Mouse (Mus musculus): Measurements from ENCODE around the gene Aqp11.

Gene Aqp11

DNA sequence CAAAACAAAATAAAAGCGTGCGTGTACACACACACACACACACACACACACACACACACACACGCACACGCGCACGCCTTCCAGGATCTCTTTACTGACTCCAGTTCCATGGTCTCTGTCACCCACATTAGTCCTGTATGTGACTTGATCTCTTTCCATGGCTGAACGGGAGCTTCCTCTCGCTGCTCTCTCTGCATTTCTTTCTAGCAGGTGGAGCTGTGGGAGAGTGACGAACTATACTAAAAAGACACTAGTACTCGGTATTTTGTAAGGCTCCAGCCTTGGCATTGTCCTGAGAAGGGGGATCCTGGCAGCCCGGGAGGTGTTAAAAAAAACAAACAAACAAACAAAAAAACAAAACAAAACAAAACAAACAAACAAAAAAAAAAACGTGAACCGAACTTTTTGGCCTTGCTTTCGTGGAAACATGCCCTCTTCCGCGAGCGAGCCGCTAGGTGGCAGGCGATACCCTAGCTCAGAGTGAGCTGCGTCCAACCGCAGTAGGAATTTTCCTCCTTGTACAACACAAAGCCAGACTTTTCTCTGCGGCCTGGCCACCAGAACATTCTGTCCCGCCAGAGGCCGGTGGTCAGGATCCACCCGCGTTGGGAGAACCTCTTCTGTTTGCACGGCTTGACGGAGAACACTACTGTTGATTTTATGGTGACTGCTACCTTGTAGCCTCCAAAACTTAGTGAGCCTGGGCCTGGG, 9.9 kb upstream of the Aqp11 start:
- peak; percentile 75 to 79 for DNase-seq (ENCODE audit: low spot score in 2 of 2)

DNA sequence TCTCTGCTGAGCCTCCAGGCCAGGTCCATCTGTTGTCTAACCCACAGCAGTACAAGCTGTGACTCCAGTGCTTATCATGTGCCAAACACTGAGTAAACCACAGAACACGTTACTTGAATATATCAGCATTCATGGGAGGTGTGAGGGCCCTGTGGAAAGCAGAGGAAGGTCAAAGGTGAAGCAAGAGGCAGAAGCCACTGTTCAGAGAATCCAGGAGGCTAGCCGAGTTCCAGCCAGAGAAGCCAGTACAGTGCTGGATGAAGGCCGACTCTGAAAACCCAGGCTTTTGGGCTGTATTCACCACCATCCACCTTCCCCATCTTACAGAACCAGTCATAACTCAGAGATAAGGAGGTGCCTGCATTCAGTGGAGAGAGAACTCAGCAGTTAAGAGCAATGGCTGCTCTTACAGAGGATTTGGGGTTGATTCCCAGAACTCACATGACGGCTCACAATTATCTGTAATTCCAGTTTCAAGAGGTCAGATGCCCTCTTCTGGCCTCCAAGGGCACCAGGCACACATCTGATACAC, 9.2 kb upstream of the Aqp11 start:
- no peak for DNase-seq (ENCODE audit: low spot score in 2 of 2)

DNA sequence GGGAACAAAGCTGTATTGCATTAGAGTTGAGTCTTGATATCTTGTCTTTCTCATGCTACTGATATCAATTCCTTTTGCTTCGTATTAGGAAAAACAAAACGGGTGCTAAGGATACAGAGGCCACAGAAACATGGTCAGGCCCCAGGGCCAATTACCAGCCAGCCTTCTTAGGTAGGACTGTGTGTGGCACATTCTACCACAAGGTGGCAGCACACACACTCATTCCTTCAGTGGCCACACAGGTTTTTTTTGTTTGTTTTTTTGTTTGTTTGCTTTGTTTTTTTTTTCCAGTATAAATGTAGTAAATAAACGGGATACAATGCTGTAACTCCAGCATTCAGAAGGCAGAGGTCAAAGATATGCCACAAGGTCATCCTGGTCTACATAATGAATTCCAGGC, 7.2 kb upstream of the Aqp11 start:
- DNase-seq (ENCODE audit: low spot score in 2 of 2) = peak in 1 of 2 experiments; percentile 28

DNA sequence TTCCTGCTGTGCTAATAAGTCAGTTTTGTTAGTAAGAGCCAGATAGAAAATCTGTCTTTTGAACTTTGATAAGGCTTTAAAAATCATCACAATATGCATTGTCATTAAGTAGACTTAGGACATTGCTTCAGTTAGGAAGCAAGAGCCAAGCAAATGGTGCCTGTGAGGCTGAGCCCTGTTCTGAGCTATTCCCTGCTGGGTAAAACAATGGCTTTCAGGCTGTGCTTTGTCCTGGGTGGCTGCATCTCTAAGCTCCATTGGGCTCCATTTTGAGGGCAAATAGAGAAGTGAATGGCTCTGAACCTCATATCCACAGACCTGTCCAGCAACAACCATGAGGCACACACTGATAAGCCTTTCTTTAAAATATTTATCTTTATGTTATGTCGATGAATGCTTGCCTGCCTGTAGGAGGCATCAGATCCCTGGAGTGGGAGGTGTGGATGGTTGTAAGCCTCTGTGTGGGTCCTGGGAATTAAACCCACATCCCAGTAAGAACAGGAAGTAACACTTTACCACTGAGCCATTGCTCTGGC, 3.7 kb upstream of the Aqp11 start:
- no peak for DNase-seq (ENCODE audit: low spot score in 2 of 2)

DNA sequence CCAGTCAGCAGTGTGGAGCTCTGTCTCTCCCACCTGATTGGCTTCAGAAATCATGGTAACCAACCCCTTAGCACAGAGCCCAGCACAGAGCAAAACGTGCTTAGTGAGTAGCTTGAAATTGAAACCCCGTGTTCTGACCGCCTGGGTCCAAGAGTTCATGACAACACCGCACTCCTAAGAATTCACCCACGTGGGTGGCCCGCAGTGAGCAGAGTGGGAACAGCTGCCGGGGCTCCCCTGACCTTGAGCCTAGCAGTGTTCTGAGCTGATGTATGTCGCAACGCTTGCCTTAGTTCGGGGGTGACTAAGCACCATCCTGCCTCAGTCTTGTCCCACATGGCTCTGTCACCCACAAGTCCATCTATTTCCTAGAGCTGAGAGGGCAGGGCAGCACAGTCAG, 2.9 kb upstream of the Aqp11 start:
- no peak for DNase-seq (ENCODE audit: low spot score in 2 of 2)

DNA sequence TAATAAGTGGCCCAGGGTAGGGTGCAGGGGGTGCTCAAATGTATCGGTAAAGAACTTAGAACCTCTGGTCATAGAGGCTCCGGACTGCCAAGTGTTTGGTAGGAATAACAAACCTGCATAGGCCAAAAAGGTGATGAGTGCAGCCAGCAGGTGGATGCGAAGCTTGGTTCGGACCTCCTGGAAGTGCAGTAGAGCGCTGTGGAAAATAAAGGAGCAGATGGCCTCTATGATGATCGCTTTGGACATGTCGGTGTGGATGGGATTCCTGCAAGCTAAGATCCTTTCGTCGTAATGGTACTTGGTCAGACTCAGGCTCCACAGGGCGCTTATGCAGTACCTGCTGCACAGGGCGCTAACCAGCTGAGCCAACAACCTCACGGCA, 842 bp downstream of the Aqp11 start:
- DNase-seq (ENCODE audit: low spot score in 2 of 2) = no peak

DNA sequence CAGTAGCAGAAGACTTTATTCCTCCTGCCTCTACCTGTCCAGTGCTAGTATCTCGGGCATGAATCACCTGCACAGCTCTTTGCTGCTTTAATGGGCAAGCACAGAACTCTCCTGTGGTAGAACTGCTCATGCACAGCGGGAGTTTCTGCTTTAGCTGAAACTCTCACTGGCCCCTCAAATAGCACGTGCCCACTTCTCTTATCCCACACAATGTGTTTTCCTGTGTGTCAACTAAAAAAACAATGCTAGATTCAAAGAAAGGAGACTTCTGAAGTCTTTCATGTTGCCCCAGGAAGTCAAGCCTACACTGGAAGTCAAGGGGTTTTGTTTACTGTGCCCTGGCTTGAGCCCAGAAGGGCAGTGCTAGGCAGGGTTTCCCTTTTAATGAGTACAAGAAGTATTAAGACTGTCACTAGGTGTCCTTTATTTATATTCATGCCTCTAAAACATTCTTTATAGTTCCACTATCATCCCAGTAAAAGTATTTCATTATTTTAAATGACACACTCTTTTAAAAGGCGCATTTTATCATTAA, 2.1 kb downstream of the Aqp11 start:
- DNase-seq (ENCODE audit: low spot score in 2 of 2) = no peak

DNA sequence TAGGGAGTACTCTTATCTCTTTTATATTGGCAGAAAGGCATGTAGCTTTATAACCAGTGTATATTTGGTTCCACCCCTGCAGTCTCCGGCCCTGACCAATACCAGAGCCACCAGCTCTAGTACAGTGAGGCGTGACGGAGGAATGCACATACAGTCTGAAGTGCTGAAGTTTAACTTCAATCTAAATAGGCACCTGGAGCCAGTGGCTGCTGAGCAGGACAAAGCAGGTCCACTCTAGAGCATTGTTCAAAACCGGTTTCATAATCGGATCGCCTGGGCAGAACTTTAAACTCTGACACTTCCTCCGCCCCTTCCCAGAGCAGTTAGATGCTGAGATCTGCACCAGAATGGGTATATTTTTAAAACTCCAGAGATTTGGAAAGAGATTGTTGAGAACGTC, 3.1 kb downstream of the Aqp11 start:
- no peak for DNase-seq (ENCODE audit: low spot score in 2 of 2)

DNA sequence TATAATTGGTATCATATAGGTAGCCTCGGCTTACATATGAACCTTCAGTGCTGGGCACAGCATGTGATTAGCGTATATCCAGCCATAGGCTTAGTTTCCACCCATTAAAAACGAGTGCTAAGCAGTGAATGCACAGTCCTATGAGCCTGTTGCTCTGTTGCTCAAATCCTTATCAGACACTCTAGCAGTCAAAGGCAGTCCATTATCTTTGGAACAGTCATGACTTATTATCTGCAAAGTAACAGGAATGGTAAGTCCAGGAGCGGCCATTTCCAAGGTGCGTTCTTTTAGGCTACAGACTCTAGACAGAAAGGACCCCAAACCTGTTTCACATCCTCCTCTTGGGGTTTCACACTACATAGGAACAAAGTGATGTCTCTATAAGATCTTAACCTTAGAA, 4.5 kb downstream of the Aqp11 start:
- DNase-seq (ENCODE audit: low spot score in 2 of 2) = no peak

DNA sequence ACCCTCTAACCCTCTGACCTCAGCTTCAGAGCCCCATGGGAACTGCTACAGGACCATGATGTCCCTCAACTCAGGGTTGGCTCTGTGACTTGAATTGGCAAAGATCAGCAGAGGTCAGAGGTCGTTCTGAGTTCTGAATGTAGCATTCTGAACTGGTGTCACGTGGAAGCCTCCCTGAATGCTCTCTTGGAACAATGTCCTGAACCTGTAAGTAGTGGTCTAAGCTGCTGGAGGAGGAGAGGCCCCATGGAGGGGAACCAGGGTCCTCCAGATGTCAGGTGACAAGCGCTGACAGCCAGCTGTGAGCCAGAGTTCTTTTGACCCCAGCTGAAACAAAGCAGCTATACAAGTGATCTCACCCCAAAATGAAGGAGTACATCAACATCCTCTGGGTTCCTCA, 7.7 kb downstream of the Aqp11 start:
- DNase-seq (ENCODE audit: low spot score in 2 of 2) = no peak

DNA sequence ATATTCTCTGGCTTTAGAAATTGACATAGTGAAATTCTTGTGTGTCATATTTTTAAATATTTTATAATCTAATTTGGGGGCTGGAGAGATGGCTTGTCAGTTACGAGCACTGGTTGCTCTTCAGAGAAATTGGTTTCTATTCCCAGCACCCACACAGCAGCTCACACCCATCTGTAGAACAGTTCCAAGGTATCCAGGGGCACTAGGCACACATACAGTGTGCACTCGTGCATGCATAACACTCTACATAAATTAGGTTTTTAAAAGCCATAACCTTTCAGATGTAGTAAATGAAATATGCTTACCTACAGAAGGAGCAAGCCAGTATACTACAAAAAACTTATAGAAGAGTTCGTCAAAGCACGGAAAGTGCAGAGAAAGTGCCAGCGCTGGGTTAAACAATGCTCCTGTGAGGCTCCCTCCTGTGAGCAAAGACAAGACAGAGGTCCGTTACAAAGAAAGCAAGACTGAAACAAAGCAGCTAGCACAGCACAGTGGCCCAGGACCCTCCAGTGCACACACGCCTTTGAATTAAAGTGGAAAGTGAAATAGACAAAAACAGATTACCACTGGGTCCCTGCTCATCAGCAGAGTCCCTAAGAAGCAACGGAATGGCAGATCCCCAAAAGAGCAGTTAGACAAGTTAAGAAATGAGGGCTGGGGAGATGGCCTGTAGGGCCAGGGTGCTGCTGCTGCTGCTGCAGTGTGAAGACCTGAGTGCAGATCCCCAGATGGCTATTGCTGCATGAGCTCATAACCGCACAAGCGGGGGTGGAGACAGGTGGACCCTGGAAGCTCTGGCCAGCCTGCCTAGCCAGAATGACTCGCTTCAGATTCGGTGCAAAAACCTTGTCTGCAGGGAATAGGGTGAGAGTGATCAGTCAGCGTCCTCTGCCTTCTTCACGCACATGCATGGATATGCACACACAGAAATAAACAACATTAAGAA, 9.1 kb downstream of the Aqp11 start:
- DNase-seq (ENCODE audit: low spot score in 2 of 2) = no peak

DNA sequence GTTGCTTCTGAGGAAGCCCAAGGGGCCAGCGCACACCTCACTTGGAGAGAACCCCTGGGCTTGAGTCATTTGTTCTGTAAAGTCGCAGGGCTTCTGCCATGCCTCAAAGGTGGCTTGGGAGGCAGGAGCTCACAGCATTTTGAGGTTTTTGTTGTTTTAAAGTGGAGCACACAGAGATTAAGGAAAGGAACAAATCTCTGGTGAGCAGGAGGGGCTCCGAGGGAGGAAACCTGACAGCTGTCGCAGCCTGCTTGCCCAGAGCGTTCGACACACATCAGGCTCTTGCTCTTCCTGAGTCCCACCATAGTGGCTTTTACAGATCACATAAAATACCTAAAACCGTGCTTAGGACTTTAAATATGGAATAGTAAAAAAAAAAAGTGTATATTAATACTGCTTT, 11.3 kb downstream of the Aqp11 start:
- DNase-seq (ENCODE audit: low spot score in 2 of 2) = no peak

DNA sequence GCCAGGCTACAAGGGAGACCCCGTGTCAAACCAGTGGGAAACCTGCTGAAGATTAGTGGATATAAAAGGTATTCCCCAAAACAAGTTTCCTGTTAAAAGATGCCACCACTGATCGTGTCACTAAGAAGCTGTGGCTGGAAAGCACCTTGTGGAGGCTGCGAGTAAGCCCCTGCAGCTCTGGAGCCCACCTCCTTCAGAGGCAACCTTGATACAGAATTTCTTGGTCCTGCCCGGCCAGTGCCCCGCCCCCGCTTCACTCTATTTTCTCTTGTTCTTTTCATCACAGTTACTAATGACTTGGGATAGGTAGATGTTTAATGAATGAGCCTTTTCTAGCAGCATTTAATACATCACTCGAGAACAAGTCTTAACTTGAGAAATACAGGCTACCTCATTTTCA, 12.0 kb downstream of the Aqp11 start:
- DNase-seq (ENCODE audit: low spot score in 2 of 2) = no peak

DNA sequence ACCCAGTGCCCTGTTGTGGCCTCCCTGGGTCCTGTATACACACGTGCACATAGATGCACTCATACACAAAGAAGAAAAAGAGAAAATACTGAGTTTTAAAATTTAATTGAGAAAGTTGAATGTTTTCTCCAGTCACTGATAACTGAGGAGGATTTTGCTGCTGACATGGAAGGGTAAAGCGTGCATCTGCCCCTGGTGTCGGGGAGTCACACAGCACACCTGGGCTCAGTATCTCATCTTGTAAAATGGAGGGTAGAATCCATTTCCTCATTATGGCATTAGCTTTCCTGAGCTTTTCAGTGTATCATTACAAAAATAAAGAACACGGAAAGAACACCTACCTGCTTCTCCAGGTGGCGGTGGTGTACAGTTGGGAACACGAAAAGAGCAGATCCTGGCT, 12.7 kb downstream of the Aqp11 start:
- DNase-seq (ENCODE audit: low spot score in 2 of 2) = no peak

DNA sequence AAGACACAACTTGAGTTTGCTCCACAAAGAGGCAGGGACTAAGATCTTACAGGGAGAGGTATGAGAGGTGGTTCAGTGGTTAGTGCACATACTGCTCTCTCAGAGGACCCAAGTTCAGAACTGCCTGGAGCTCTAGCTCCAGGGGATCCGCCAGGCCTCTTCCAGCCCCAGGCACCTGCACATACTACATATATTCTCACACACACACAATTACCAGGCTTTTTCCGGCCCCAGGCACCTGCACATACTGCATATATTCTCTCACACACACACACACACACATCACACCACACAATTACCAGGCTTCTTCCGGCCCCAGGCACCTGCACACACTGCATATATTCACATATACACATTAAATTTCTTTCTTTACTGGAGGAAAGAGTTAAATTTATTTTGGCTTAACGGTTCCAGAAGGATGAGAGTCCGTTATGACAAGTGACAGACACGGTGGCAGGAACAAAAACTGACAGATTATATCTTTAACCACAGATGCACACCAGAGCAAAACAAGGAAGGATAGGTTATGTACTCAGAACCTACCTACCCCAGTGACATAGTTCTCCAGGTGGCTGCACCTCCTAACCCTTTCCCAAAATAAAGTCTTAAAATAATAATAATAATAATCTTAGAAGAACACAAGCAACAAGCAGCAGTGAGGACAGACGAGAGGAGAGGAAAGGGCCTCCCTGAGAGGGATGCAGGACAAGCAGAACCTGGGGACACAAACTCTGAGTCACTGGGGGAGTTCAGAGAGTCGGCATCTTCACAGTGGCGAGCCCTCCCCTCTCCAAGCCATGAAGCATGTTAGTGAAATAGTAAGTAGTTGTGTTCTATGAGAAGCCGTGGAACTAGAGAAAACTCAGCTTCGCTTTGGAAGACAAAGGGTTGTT, 14.2 kb downstream of the Aqp11 start:
- DNase-seq (ENCODE audit: low spot score in 2 of 2) = no peak

DNA sequence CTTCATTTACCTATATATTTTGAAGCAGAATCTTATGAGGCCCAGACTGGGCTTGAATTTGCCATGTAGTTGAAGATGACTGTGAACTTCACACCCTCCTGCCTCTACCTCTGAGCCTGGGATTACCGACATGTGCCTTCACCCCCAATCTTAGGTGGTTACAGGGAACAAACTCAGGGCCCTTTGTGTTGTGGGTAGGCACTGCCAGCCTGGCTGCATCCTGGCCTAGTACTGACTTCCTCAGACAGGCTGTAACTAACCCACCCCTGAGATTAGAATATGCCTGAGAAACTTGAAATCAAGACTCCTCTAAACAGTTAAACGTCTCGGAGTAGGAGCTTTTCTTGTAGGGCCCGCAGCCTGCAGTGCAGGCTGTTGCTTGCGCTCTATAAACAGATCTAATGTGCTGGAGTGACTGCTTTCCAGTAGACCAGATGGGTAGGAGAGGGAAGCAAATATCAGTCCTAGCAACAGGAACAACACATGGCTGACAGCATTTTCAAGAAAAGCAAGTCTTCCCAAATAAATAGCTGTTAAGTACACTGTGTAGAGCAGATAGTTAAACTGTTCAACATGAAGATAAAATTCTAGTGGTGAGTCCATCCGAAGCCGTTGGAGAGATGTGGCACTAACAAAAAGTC, 15.7 kb downstream of the Aqp11 start:
- DNase-seq (ENCODE audit: low spot score in 2 of 2) = no peak

DNA sequence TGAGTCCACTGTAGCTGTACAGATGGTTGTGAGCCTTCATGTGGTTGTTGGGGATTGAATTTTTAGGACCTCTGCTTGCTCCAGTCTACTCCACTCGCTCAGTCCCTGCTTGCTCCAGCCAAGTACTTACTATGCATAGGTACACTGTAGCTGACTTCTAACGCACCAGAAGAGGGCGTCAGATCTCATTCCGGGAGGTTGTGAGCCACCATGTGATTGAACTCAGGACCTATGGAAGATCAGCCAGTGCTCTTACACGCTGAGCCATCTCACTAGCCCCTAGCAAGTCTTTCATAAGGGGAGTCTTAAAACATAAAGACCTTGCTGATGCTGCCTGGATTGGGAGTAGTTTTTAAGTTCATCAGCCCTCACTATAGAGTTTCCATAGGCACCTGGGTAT, 18.0 kb downstream of the Aqp11 start:
- DNase-seq (ENCODE audit: low spot score in 2 of 2) = no peak

DNA sequence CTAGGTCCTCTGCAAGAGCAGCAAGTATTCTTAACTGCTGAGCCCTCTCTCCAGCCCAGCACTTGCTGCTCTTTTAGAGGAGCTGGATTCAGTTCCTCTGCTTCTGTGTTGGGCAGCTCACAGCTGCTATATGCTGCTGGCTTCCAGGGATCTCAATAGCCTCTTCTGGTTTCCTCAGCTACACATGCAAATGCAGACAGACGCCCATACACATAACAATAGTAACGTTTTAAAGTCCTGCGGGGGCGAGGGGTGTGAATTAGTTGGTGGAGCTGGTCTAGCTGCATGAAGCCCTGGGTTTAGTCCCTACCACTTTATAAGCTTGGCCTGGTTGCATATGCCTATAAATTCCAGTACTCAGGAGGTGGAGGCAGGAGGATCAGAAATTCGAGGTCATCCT, 19.0 kb downstream of the Aqp11 start:
- DNase-seq (ENCODE audit: low spot score in 2 of 2) = no peak

DNA sequence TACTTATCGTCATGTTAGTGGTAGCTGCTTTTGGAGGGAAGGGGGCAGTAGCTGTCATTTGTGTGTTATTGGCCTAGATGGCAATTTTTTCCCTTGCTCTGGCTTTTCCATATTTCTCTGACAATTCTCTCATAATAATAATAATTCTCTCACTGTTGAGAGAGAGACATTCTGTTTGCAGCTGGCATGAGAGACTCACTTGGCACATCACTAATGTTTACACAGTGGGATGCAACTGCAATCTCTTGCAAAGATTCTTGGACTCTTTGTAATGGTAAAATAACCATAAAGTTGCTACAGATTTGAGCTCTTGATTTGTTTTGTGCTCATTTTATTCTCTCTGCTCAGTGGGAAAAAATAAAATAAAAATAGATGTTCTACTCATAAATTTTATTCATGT, 20.8 kb downstream of the Aqp11 start:
- no peak for DNase-seq (ENCODE audit: low spot score in 2 of 2)

DNA sequence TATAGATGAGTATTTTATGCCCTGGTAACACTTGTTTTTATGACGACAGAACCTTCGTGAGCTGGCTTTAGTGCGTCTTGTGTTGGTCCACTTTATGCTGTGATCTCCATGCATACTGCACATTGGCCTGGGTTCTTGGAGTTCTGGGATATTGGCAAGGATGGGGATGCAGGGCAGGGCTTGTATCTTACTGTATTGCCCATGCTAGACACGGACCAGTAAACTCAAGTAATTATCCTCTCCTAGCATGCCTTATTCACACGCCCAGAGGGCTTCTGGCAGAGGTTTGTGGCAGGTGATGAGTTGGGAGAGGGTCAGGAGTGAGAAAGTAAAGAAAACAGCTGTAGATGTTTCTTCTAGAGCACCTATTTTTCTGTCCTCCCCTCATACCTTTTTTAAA, 23.4 kb downstream of the Aqp11 start:
- DNase-seq (ENCODE audit: low spot score in 2 of 2) = no peak

DNA sequence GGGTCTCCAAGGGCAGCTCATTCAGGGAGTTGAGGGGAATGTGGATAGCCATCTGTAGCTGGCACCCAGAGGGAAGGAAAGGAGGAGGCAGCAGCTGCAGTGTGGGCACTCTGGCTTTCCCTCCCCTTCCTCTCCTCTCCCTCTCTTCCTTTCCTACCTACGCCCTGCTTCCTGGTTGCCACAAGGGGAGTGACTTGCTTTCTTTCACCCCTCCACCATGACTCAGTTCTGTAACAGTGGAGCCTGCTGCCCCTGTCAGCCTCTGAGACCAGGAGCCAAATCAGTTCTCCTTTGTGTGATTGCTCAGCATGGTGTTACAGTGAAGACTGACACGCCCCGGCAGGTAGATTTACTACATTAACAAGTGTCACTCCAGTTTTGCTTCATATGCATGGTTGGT, 28.9 kb downstream of the Aqp11 start:
- no peak for DNase-seq (ENCODE audit: low spot score in 2 of 2)

All from urinary bladder, adult 18-20 months (tissue).